Mouse (Mus musculus) forebrain, embryonic 11.5 days (tissue): Measurements from ENCODE around the gene Naa35. TPM values are rescaled to one million over a fixed set of nuclear protein-coding genes. Genes with fewer than 3 reads are reported as not detected.

Source experiments
- ATAC-seq: fragments of 200-750 bp; cut with Nextera tagmentation; replicated peaks from 2 replicates; pipeline ENCODE4 v1.8.0; 2017; ENCODE audit warnings: moderate TSS enrichment; ENCODE audit not compliant: low FRiP score
- DNase-seq: peaks from one replicate; pipeline ENCODE4 v3.0.0-alpha.2; 2017; ENCODE audit warnings: low spot score
- H3K27ac ChIP-seq: fragments of 300-500 bp; sonication (generic); 2 replicates; pipeline ENCODE4 v1.5.1; 2014; ENCODE audit warnings: low read depth, low read length
- H3K27me3 ChIP-seq: fragments of 300-500 bp; sonication (generic); 2 replicates; pipeline ENCODE4 v1.6.1; 2014; ENCODE audit warnings: mild to moderate bottlenecking, low read length, mixed read lengths; ENCODE audit not compliant: control insufficient read depth, insufficient read depth
- H3K36me3 ChIP-seq: fragments of 300-500 bp; sonication (generic); 2 replicates; pipeline ENCODE4 v1.6.1; 2014; ENCODE audit warnings: mild to moderate bottlenecking, low read length, moderate library complexity, mixed read lengths; ENCODE audit not compliant: control insufficient read depth, insufficient read depth
- H3K4me1 ChIP-seq: fragments of 300-500 bp; sonication (generic); replicated peaks from 2 replicates; pipeline ENCODE4 v1.6.1; 2014; ENCODE audit warnings: low read length, mixed read lengths; ENCODE audit not compliant: control insufficient read depth, insufficient read depth
- H3K4me2 ChIP-seq: fragments of 300-500 bp; sonication (generic); 2 replicates; pipeline ENCODE4 v1.6.1; 2014; ENCODE audit warnings: low read depth, mild to moderate bottlenecking, low read length, moderate library complexity, mixed read lengths; ENCODE audit not compliant: severe bottlenecking
- H3K4me3 ChIP-seq: fragments of 300-500 bp; sonication (generic); 2 replicates; pipeline ENCODE4 v1.5.1; 2014; ENCODE audit warnings: low read depth, low read length
- H3K9ac ChIP-seq: fragments of 300-500 bp; sonication (generic); 2 replicates; pipeline ENCODE4 v1.6.1; 2014; ENCODE audit warnings: low read length
- H3K9me3 ChIP-seq: fragments of 300-500 bp; sonication (generic); 2 replicates; pipeline ENCODE4 v1.6.1; 2016; ENCODE audit warnings: low read length, mixed read lengths; ENCODE audit not compliant: control insufficient read depth
- WGBS: fragments of 180-500 bp; shearing (Covaris S2); extraction: QIAGEN DNeasy Blood & Tissue Kit; methylation state at CpG from one replicate; pipeline ENCODE4 v1.1.7; 2014; 5-methylcytosine and 5-hydroxymethylcytosine counted together
- polyA plus RNA-seq: library from polyadenylated mRNA; unstranded; fragments of >200 nt; fragmentation: Nextera tagmentation; extraction: Ambion mirVana; gene quantifications from 2 replicates; pipeline ENCODE4 v1.2.1, GENCODE M21; 2014

Naa35 gene
- polyA plus RNA-seq, 1 experiment from 2014 or later = 102 TPM

DNA sequence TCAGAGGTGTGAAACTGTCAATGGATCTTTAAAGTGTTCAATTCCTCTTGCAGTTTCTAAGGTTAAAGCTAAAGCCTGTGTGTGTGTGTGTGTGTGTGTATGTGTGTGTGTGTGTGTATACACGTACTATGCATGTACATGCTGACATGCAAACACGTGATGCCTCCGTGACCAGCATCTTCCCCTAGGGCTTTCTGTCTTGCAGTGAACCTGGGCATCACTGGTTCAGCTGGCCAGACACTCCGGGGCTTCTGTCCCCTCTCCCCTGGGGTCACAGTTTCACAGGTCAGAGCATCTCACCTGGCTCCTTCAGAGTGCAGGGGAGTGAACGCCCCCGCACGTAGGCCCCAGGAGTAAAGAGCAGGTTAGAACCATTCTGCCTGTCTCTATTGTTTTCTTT is 88.5 kb downstream of the Naa35 start:
- H3K4me3 ChIP-seq = peak overlapping the region; percentile 72
- 0 out of 2 replicates have a peak, but pooled peaks have one; percentile 5 for ATAC-seq
- DNase-seq = peak; percentile 56
- H3K4me1 ChIP-seq = peaks cover 8% of the 10 kb centered on the region
- no peaks in the 10 kb centered on the region for H3K36me3 ChIP-seq
- H3K27ac ChIP-seq = peak overlapping the region; percentile 87; the same call in 1 of the 2 replicates
- H3K9ac ChIP-seq = peak overlapping the region; percentile 93
- 21% methylated on average over 7 of the region's 7 CpGs for WGBS
- peak overlapping the region; percentile 59 for H3K4me2 ChIP-seq
- no peaks in the 10 kb centered on the region for H3K27me3 ChIP-seq
- no peaks in the 10 kb centered on the region for H3K9me3 ChIP-seq

DNA sequence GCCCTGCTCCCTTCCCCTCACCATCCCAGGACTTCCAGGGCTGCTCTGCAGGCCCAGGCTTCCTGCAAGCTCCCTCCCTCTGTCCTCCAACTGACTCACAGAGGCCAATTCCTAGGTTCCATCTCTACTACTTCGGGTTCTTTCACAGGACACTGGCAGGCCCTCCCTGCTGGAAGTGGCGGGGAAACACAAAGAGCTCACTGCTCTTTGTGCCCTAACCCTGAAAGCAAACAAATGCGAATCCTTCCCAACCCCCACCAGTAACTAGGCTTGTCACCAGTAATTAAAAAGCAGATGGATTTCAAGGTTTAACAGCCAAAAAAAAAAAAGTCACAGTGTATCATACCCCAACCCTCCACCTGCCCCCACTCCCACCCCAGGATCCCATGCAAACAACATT is 89.2 kb downstream of the Naa35 start:
- peak overlapping the region; percentile 72 for H3K4me3 ChIP-seq
- no peaks in the 10 kb centered on the region for H3K27me3 ChIP-seq
- H3K9ac ChIP-seq = peak overlapping the region; percentile 93
- no peaks in the 10 kb centered on the region for H3K36me3 ChIP-seq
- peak; percentile 74 for DNase-seq
- WGBS = 5% methylated on average over 3 of the region's 3 CpGs
- peaks cover 8% of the 10 kb centered on the region for H3K4me1 ChIP-seq
- no peaks in the 10 kb centered on the region for H3K9me3 ChIP-seq
- H3K4me2 ChIP-seq = peak overlapping the region; percentile 59
- ATAC-seq = peak; percentile 54
- H3K27ac ChIP-seq = peak overlapping the region; percentile 87

DNA sequence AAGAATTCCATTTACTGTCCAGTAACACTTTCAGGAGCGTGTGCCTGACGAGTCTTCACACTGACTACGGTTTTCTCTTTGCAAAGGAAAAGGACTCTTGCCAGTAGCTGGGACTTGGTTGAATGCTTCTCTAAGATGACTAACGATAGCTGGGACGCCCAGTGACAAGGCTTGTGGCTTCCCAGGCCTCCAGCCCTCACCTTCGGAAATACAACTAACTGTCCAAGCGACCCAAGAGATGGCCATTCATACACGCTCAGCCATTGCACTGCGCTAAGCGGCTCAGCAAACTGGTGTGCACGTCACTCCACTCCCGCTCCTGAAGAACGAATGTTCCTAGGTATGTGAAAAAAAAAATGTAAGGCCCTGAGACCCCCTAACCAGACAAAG is 89.7 kb downstream of the Naa35 start:
- peak overlapping the region; percentile 59 for H3K4me2 ChIP-seq
- DNase-seq = peak; percentile 77
- H3K36me3 ChIP-seq = no peaks in the 10 kb centered on the region
- no peaks in the 10 kb centered on the region for H3K9me3 ChIP-seq
- no peaks in the 10 kb centered on the region for H3K27me3 ChIP-seq
- H3K27ac ChIP-seq = peak overlapping the region; percentile 87
- H3K4me3 ChIP-seq = peak overlapping the region; percentile 72
- peaks cover 8% of the 10 kb centered on the region for H3K4me1 ChIP-seq
- peak overlapping the region; percentile 93 for H3K9ac ChIP-seq
- under 1% methylated on average over 13 of the region's 13 CpGs for WGBS
- ATAC-seq = 0 out of 2 replicates have a peak, but pooled peaks have one; percentile 42

DNA sequence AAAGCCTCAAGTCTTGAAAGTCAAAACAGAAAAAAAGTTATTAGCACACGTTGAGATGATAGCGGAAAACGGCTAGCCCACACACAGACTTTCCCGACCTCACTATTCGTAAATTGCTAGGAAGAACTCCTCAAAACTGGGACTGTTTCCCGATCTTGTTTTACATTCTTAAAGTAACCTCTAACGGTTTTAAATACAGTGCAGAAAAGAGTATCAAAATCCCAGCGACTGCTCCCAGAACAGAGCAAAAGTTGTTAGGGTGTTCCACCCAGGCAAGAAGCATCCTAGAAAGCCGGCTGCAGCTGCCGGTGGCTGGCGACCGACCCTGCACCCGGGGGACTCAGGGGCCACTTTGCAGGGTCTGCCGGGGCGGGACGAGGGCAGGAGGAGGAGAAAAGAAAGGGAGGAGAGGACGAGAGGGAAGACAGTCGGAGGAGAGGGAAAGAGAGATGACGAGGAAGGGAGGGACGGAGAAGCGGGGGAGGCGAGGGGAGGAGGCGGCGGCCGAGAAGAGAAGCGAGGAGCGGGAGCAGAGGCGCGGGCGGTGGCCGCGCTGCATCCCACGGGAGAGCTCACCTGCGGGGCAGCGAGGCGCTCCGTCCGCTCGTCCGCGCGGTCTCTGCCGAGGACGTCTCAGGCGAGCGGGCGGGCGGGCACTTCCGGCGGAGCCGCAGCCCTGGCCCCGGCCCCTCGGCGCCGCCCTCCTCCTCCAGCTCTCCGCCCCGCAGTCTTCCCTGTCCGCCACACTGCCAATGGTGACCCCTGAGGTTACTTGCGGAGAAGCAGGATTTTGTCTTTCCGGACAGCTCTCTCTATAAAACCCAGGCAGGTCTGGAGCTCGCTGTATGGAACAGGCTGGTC is 90.3 kb downstream of the Naa35 start, which contains the start of gene Golm1:
Gene Golm1 (minus strand): TSS at position 661 of the 861 bp plus-strand sequence.
- DNase-seq (peak; percentile 89), ATAC-seq (peak; percentile 89)
- peak within 1 kb of the TSS; percentile 93 for H3K9ac ChIP-seq
- H3K27ac ChIP-seq = peak within 1 kb of the TSS; percentile 87
- H3K36me3 ChIP-seq = no peaks in the 10 kb centered on the region
- peak within 1 kb of the TSS; percentile 72 for H3K4me3 ChIP-seq
- peaks cover 8% of the 10 kb centered on the region for H3K4me1 ChIP-seq
- H3K27me3 ChIP-seq = no peaks in the 10 kb centered on the region
- peak within 1 kb of the TSS; percentile 59 for H3K4me2 ChIP-seq
- WGBS = under 1% methylated on average over 52 of the region's 61 CpGs
- no peaks in the 10 kb centered on the region for H3K9me3 ChIP-seq

DNA sequence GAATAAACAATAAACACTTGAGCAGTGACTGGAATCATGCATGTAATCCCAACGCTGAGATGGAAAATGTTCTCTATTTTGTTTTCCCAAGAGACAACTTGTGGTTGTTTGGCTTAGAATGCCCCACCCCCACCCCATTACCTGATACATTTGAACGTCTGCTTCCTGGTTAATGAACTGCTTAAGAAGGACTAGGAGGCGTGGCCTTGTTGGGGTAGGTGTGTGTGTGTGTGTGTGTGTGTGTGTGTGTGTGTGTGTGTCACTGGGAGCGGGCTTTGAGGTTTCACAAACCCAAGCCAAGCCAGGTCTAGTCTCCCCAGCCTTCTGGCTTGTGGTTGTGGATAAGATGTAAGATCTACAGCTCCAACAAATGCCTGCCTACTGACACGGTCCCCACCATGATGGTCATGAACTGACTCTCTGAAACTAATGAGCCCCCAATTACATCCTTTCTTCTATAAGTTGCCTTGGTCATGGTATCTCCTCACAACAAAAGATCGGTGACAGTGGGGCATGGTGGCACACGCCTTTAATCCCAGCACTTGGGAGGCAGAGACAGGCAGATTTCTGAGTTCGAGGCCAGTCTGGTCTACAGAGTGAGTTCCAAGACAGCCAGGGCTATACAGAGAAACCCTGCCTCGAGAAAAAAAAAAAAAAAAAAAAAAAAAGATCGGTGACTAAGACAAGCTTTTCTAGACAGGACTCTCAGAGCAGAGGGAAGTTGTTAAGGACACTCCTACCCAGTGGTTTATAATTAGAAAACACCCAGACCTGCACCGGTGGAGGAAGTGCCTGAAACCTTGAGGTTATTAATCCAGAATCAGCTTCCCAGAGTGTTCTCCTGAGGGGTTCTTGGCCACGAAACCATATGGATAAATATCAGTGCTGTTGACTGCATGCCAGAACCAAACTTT is 91.5 kb downstream of the Naa35 start:
- H3K9me3 ChIP-seq = no peaks in the 10 kb centered on the region
- peak overlapping the region; percentile 72; the same call in 1 of the 2 replicates for H3K4me3 ChIP-seq
- ATAC-seq (no peak), DNase-seq (no peak)
- H3K4me2 ChIP-seq = no peak overlapping the region
- WGBS = 84% methylated on average over 12 of the region's 12 CpGs
- H3K36me3 ChIP-seq = no peaks in the 10 kb centered on the region
- H3K9ac ChIP-seq = no peak overlapping the region
- H3K27me3 ChIP-seq = no peaks in the 10 kb centered on the region
- H3K4me1 ChIP-seq = peaks cover 8% of the 10 kb centered on the region
- H3K27ac ChIP-seq = no peak overlapping the region

DNA sequence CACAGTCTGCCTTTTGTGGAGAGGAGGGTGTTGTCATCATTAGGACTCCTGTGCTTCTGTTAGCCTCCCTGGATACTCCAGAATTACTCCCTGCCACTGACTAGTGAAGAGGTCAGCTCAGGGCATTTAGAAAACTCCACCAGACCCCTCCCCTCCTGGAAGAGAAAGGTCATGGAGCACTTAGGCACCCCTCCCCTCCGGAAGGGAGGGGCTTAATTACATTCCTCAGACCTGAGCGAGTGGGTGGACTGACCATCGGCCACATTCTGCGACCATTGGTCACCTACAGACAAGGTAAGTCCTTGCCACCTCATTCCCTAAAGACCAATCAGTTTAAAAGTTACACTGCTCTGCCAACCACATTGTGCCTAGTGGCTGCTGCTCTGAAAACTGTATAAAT is 94.2 kb downstream of the Naa35 start:
- Histone ChIP-seq H3K27ac (no peak overlapping the region), H3K9ac (no peak overlapping the region), H3K4me3 (no peak overlapping the region), H3K36me3 (no peaks in the 10 kb centered on the region), H3K4me1 (no peaks in the 10 kb centered on the region), H3K4me2 (no peak overlapping the region), H3K9me3 (no peaks in the 10 kb centered on the region), H3K27me3 (no peaks in the 10 kb centered on the region)
- no peak for DNase-seq
- 66% methylated on average over 4 of the region's 4 CpGs for WGBS
- ATAC-seq = no peak

DNA sequence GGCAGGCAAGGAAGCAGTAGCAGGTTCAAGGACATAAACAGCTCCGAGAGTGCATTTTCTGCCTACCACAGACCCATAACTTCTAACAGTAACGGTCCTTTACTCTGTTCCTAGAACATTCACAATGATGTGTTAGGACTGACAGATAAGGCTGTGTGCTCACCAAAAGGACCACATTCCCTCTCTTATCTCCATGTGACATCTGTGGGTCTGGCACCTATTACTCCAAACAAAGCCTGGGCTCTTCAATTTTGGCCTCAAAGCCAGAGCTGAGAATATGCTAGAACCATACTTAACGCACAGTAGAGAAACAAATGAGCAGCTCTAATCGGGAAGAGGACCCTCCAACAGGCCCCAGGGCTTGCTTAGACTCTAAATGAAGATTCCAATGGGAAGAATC is 94.8 kb downstream of the Naa35 start:
- H3K27ac ChIP-seq = no peak overlapping the region
- H3K4me1 ChIP-seq = no peaks in the 10 kb centered on the region
- DNase-seq (no peak), ATAC-seq (no peak)
- H3K36me3 ChIP-seq = no peaks in the 10 kb centered on the region
- whole genome bisulfite sequencing = 76% methylated on average over 4 of the region's 4 CpGs
- H3K27me3 ChIP-seq = no peaks in the 10 kb centered on the region
- H3K4me3 ChIP-seq = no peak overlapping the region
- no peaks in the 10 kb centered on the region for H3K9me3 ChIP-seq
- H3K9ac ChIP-seq = no peak overlapping the region
- H3K4me2 ChIP-seq = no peak overlapping the region

DNA sequence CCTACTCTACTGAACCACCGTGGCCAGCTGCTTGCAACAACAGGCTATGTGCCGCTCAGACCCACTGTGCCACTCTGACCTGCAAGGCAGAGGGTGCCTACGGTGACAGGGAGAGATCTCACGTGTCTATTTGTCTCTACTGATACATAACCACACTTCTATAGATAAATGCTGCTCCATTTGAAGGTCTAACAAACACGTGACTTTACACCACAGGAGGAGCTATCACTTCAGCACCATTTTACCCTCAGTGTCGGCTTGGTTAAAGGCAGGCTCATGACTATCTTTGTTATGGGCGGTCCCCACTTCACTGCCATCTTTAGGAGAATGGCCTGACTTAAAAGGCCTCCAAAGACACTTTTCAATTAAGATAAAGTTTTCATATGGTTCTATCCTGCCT is 97.6 kb downstream of the Naa35 start:
- no peaks in the 10 kb centered on the region for H3K4me1 ChIP-seq
- no peaks in the 10 kb centered on the region for H3K36me3 ChIP-seq
- H3K9ac ChIP-seq = no peak overlapping the region
- ATAC-seq (no peak), DNase-seq (no peak)
- no peak overlapping the region for H3K4me2 ChIP-seq
- no peak overlapping the region for H3K27ac ChIP-seq
- H3K27me3 ChIP-seq = no peaks in the 10 kb centered on the region
- 28% methylated on average over 7 of the region's 7 CpGs for WGBS
- no peak overlapping the region for H3K4me3 ChIP-seq
- H3K9me3 ChIP-seq = no peaks in the 10 kb centered on the region
